Mouse (Mus musculus) embryo, embryonic 10 days (tissue): ENCODE measurements around the gene Abca8b.
"Not testable (repeated sequence)": the region's sequence is repeated elsewhere in the genome, so short reads cannot be mapped to it uniquely, and the experiment has no call there.

Experiments
- DNase-seq: peaks from one replicate; pipeline ENCODE4 v3.0.0-alpha.2; 2015; ENCODE audit warnings: low spot score

Abca8b gene

GRCm38 (mm10) chr11:109913156-109913555 is 82.5 kb downstream of the Abca8b start:
- DNase-seq = not testable (repeated sequence)

GRCm38 (mm10) chr11:109912118-109912517 is 83.5 kb downstream of the Abca8b start:
- DNase-seq = not testable (repeated sequence)

- DNase-seq = peak; percentile 37
These were observed 85.8 kb downstream of the Abca8b start for GRCm38 (mm10) chr11:109909801-109910200.

GRCm38 (mm10) chr11:109908207-109909031 is 87.2 kb downstream of the Abca8b start:
- no peak for DNase-seq

- no peak for DNase-seq
These were observed 88.1 kb downstream of the Abca8b start for GRCm38 (mm10) chr11:109907508-109907907.

- peak; percentile 66 for DNase-seq
These were observed 92.7 kb downstream of the Abca8b start for GRCm38 (mm10) chr11:109902616-109903598.

GRCm38 (mm10) chr11:109900491-109901241 is 95.0 kb downstream of the Abca8b start:
- DNase-seq = peak; percentile 41

- DNase-seq = no peak
These were observed 96.7 kb downstream of the Abca8b start for GRCm38 (mm10) chr11:109898791-109899467.

- DNase-seq = no peak
These were observed 99.6 kb downstream of the Abca8b start for GRCm38 (mm10) chr11:109895952-109896530.

- no peak for DNase-seq
These were observed 100.1 kb downstream of the Abca8b start for GRCm38 (mm10) chr11:109895496-109895895.

- DNase-seq = no peak
These were observed 101.5 kb downstream of the Abca8b start for GRCm38 (mm10) chr11:109893894-109894804.

- no peak for DNase-seq
These were observed 103.7 kb downstream of the Abca8b start for GRCm38 (mm10) chr11:109891989-109892386.

GRCm38 (mm10) chr11:109891371-109891988 is 104.2 kb downstream of the Abca8b start:
- DNase-seq = no peak

- DNase-seq = no peak
These were observed 106.0 kb downstream of the Abca8b start for GRCm38 (mm10) chr11:109889595-109889994.

GRCm38 (mm10) chr11:109886757-109887156 is 108.9 kb downstream of the Abca8b start:
- no peak for DNase-seq

GRCm38 (mm10) chr11:109885521-109885920 is 110.1 kb downstream of the Abca8b start:
- DNase-seq = no peak

GRCm38 (mm10) chr11:109884801-109885200 is 110.8 kb downstream of the Abca8b start:
- DNase-seq = peak; percentile 32

GRCm38 (mm10) chr11:109884126-109884525 is 111.5 kb downstream of the Abca8b start:
- no peak for DNase-seq
